Mouse (Mus musculus) left cerebral cortex, adult 11 months (tissue): ENCODE data around the gene Slc25a29.
A peak's percentile ranks its signal among the peaks of the same experiment; 100 is the strongest.

Experiments
- DNase-seq: peaks from one replicate; pipeline ENCODE4 v3.0.0; 2022; ENCODE audit warnings: low spot score

The Slc25a29 gene

GRCm38 (mm10) chr12:108794979-108795537 lies 40.6 kb downstream of the Slc25a29 start:
- DNase-seq = no peak

- peak; percentile 66 for DNase-seq
These were observed 41.5 kb downstream of the Slc25a29 start for GRCm38 (mm10) chr12:108794078-108794711.

- DNase-seq = no peak
These were observed 42.2 kb downstream of the Slc25a29 start for GRCm38 (mm10) chr12:108793453-108793941.

GRCm38 (mm10) chr12:108792546-108793452 lies 42.9 kb downstream of the Slc25a29 start, which contains the start of gene Yy1:
Yy1 (plus strand) TSS chr12:108792973.
- peak; percentile 96 for DNase-seq

- peak; percentile 64 for DNase-seq
These were observed 43.5 kb downstream of the Slc25a29 start for GRCm38 (mm10) chr12:108792152-108792545.

- DNase-seq = no peak
These were observed 48.4 kb downstream of the Slc25a29 start for GRCm38 (mm10) chr12:108787329-108787728.

- DNase-seq = no peak
These were observed 50.5 kb downstream of the Slc25a29 start for GRCm38 (mm10) chr12:108785161-108785560.

GRCm38 (mm10) chr12:108780108-108780877 lies 55.4 kb downstream of the Slc25a29 start:
- no peak for DNase-seq
